Mouse (Mus musculus): ENCODE data around the gene Insl3. TPM values are rescaled to one million over a fixed set of nuclear protein-coding genes. Genes with fewer than 3 reads are reported as not detected.

The Insl3 gene
- 2.5 and 5.9 TPM in 2 replicates for polyA plus RNA-seq (2012; ENCODE audit: insufficient read depth, insufficient read length, missing spikeins)

DNA sequence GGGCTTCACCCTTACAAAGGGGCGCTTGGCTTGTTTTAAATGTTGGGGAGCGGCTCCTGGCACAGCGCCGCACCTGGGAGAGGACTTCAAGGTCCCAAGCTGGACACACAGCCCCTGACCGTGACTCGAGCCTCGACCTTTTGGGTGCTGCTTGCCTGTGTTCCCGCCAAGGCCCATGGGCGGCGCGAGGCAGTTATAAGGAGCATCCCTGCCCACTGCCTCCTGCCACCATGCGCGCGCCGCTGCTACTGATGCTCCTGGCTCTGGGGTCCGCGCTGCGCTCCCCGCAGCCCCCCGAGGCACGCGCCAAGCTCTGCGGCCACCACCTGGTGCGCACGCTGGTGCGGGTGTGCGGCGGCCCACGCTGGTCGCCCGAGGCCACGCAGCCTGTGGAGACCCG is at the start of gene Insl3:
Insl3 (plus strand) TSS at position 187 of the 400 bp plus-strand sequence.
- Histone ChIP-seq H3K27ac (replicated peaks; ENCODE audit: low read depth, low read length) (no peak within 1 kb of the TSS), H3K4me1 (ENCODE audit: control insufficient read depth, insufficient read depth, insufficient read length, low read length) (no peaks in the 10 kb centered on the region; the same call in 1 of the 2 replicates), H3K4me3 (ENCODE audit: insufficient read depth, low read depth, low read length) (no peak within 1 kb of the TSS)

DNA sequence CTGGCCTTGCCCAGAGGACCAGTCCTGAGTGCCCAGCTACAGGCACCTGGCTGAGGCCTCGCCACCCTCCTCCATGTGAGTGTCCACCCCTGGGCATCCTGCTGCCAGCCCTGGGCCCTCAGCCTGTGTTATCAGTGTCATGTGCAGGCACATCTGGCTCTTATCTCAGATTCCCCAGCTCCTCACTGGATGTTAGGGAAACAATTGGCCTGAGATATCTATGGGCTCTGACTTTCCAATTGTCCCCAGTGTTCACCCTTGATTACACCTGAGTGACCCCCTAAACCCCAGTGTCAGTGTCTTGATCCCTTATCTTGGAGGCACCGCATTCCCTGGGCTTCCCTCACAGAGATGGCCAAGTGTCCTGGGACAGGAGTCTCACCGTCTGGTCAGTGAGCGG is 49.7 kb upstream of the Insl3 start:
- no peaks in the 10 kb centered on the region for H3K4me1 ChIP-seq (ENCODE audit: control insufficient read depth, insufficient read depth, insufficient read length, low read length)
- no peak overlapping the region for H3K4me3 ChIP-seq (ENCODE audit: insufficient read depth, low read depth, low read length)
- no peak overlapping the region for H3K27ac ChIP-seq (replicated peaks; ENCODE audit: low read depth, low read length)

DNA sequence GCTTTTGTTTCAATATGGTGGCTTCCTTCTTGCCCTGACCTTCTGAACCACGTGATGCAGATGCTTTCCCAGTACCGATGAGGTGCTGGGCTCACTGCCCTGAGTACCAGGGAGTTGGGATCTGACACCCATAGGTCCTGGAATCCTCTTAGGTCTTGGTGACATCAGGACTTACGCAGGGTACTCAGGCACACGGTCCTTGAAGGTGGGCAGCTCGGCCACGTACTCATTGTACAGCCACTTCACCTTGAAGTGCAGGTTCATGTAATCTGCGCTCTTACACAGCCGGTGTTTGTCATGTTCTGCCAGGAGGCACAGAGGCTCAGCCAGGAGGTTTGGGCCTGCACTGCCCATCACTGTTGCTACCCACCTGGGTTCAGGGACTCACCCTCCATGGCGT is 43.5 kb upstream of the Insl3 start:
- H3K4me3 ChIP-seq (ENCODE audit: insufficient read depth, low read depth, low read length) = no peak overlapping the region
- no peak overlapping the region for H3K27ac ChIP-seq (replicated peaks; ENCODE audit: low read depth, low read length)
- H3K4me1 ChIP-seq (ENCODE audit: control insufficient read depth, insufficient read depth, insufficient read length, low read length) = no peaks in the 10 kb centered on the region

DNA sequence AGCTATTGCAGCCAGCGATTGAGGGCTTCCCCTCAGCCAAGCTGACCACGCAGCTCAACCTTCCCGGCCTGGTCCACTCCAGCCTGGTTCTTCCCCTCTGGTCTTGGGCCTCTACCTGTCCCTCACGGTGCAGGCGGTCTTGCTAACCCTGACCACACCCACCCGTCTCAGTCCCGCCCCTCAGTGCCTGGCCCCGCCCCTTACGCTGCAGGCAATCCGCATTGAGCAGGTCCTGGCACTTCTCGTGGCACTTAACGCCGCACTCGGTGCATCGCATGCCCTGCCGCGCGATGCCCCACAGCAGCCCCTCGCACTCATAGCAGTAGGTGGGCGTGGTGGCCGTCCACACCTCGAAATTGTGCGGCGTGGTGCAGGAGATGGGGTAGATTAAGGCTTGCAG is 34.4 kb upstream of the Insl3 start:
- H3K4me1 ChIP-seq (ENCODE audit: control insufficient read depth, insufficient read depth, insufficient read length, low read length) = peaks cover 2% of the 10 kb centered on the region; the same call in 1 of the 2 replicates
- H3K27ac ChIP-seq (replicated peaks; ENCODE audit: low read depth, low read length) = no peak overlapping the region
- no peak overlapping the region for H3K4me3 ChIP-seq (ENCODE audit: insufficient read depth, low read depth, low read length)

DNA sequence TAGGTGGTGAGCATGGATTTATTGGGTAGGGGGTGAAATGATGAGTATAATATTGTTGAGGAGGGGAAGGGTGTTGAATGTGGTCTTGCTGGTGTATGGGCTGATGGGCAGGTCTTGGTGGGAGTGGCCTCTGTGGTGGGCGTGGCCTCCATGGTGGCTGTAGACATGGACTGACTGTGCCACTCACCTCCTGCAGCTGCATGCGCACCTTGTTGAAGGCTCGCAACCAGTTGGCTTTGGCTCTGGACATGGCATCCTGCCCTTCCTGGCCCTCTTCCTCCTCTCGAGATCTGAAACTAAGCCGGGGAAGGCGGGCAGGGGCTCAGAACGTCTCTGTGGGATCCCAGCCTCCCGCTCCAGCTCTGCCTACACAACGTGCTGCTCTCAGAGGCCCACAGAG is 31.2 kb upstream of the Insl3 start:
- no peak overlapping the region for H3K27ac ChIP-seq (replicated peaks; ENCODE audit: low read depth, low read length)
- no peak overlapping the region for H3K4me3 ChIP-seq (ENCODE audit: insufficient read depth, low read depth, low read length)
- H3K4me1 ChIP-seq (ENCODE audit: control insufficient read depth, insufficient read depth, insufficient read length, low read length) = peaks cover 2% of the 10 kb centered on the region; the same call in 1 of the 2 replicates

DNA sequence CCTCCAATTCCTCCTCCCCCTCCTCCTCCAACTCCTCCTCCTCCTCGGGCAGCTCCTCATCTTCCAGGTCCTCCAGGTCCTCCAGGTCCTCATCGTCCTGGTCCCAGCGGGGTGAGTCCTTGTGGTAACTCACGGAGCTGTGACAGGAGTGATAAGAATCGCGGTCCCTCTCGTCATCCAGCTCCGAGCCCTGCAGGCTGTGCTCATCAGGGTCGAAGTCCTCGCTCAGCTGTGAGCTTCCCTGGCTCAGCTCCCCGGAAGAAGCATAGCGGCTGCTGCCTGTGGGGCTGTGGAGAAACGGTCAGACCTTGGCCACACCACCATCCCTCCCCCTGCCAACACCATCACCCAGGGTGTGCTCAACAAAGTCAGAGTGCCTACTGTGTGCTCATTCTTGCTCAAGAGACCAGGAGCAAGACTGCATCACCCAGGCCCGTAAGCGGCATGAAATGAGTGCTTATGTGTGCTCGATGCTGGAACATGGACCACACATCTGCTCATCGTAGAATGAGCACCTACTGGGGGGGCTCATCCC is 30.4 kb upstream of the Insl3 start:
- H3K27ac ChIP-seq (replicated peaks; ENCODE audit: low read depth, low read length) = no peak overlapping the region

DNA sequence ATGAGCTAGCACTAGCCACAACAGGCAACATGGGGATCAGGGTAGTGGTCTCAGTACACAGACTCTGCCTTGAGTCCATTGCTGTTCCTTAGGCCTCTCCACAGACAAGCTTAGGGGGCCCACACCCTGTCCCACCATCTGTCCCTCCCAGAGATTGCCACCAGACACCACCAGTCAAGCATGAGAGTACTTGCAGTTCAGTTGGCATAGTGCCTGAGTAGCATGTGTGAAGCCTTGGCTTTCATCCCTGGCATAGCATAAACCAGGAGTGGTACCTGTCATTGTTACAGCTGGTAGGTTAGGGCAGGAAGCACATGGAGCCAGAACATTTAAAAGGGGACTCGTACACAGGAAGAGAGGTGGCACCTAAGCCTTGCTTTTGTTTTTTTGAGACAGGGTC is 29.3 kb upstream of the Insl3 start:
- no peak overlapping the region for H3K4me3 ChIP-seq (ENCODE audit: insufficient read depth, low read depth, low read length)
- no peak overlapping the region for H3K27ac ChIP-seq (replicated peaks; ENCODE audit: low read depth, low read length)
- peaks cover under 1% of the 10 kb centered on the region; the same call in 1 of the 2 replicates for H3K4me1 ChIP-seq (ENCODE audit: control insufficient read depth, insufficient read depth, insufficient read length, low read length)

More for the DNA sequence above, 30.4 kb upstream of the Insl3 start:
- H3K4me3 ChIP-seq (ENCODE audit: insufficient read depth, low read depth, low read length) = no peak overlapping the region
- peaks cover 2% of the 10 kb centered on the region; the same call in 1 of the 2 replicates for H3K4me1 ChIP-seq (ENCODE audit: control insufficient read depth, insufficient read depth, insufficient read length, low read length)

DNA sequence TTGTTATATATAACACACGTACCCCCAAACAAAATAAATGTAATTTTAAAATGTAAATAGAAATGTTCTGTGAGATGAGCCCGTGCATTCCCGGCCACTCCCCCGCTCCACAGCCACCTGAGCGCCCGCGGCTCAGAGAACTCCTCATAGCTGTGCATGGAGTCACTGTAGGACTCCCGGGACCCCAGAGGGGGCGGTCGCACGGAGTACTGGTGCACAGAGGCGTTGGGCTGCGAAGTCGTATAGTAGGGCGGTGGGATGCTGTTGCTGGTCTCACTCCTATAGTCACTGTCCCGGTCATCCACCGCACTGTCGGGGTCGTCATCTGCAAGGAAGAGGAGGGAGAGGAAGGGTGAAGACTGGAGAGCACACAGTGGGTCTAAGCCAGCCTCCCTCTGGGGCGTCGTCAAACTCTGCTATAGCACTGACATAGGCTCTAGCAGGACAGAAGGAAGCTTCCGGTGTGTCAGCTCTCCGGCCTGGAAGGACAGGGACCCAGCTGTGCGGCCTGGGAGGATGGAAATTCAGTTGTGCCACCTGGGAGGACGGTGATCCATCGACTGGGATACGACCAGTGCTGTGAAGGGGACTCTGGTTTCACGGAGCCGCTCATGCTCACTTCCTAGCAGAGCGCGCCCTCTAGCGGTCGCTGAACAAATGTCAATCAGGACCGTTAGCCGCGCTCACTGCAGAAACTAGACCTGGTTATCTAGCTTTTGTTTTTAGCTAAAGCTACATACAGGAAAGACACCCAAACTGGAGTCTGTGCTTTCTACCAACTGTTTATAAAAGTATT is 28.5 kb upstream of the Insl3 start:
- H3K4me1 ChIP-seq (ENCODE audit: control insufficient read depth, insufficient read depth, insufficient read length, low read length) = no peaks in the 10 kb centered on the region
- H3K4me3 ChIP-seq (ENCODE audit: insufficient read depth, low read depth, low read length) = no peak overlapping the region
- H3K27ac ChIP-seq (replicated peaks; ENCODE audit: low read depth, low read length) = no peak overlapping the region

DNA sequence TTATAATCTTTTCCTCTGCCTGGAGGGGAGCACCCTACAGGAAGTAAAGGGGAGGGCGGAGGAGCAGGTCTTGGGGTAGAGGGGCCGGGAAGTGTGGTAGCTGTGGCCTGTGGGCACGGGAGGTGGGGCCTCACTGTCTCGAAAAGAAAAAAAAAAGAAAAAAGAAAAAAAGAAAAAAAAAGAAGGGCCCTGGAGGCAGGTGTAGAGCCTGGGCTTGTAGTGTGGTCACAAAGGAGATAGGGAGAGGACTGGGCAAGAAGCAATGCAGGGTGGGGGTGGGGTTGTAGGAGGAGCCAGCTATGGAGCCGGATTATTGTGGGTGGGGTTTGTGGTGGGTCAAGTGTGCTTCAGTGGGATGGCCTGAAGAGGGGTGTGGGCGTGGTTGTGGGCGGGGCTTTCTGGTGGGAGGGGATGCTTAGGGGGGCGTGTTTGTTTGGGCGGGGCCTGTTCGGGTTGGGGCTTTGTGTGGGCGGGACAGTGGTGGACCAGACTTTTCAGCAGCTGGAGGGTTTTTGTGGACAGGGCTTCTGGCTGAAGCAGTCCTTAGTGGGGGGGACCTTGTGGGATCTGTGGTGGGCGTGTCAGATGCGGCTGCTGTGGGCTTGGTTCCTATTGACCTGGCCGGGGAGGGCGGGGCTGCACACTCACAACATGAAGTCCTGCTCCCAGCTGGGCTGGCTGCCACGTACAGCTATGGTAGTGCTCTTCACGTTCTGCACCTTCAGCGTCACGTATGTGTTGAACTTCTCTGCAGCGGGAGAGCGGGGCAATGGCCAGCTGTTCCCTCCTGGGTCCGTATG is 23.5 kb upstream of the Insl3 start:
- Histone ChIP-seq H3K27ac (replicated peaks; ENCODE audit: low read depth, low read length) (no peak overlapping the region), H3K4me1 (ENCODE audit: control insufficient read depth, insufficient read depth, insufficient read length, low read length) (peaks cover 5% of the 10 kb centered on the region), H3K4me3 (ENCODE audit: insufficient read depth, low read depth, low read length) (no peak overlapping the region)

DNA sequence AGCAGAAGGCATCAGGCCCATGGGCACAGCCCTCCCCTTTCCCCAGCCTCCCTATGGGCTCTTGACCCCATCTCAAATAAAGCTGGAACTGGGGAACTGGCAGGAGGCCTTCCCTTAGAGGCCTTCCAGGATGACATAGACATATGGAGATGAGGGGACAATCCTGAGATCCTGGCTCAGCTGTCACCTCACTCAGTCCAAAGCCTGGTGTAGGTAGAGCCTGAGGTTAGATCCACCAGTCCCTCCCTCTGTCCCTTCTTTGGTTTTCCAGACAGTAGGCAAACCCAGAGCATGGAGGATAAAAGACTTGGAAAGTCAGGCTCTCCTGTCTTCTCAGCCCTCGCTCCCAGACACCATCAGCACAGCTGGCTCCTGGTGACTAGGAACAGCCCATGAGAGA is 22.2 kb upstream of the Insl3 start:
- Histone ChIP-seq H3K4me3 (ENCODE audit: insufficient read depth, low read depth, low read length) (no peak overlapping the region), H3K4me1 (ENCODE audit: control insufficient read depth, insufficient read depth, insufficient read length, low read length) (peaks cover 10% of the 10 kb centered on the region), H3K27ac (replicated peaks; ENCODE audit: low read depth, low read length) (no peak overlapping the region)

DNA sequence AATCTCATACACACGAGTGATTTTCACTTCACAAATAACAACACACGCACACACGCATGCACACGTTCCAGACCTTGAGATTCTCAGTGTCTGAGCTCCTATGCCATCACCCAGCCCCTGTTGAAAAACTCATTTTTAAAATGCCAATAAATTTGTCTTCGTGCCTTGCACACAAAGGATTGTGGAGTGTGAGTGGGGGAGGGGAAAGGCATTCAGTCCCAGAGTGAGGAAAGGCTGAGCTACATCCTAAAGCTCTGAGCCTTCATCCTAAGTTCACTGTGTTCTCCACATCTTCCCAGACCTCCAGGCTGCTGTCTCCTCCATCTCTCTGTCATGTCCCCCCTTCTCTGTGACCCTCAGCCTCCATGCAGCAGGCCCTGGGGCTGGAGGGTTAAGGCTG is 21.8 kb upstream of the Insl3 start:
- no peak overlapping the region for H3K4me3 ChIP-seq (ENCODE audit: insufficient read depth, low read depth, low read length)
- peaks cover 10% of the 10 kb centered on the region for H3K4me1 ChIP-seq (ENCODE audit: control insufficient read depth, insufficient read depth, insufficient read length, low read length)
- H3K27ac ChIP-seq (replicated peaks; ENCODE audit: low read depth, low read length) = no peak overlapping the region

DNA sequence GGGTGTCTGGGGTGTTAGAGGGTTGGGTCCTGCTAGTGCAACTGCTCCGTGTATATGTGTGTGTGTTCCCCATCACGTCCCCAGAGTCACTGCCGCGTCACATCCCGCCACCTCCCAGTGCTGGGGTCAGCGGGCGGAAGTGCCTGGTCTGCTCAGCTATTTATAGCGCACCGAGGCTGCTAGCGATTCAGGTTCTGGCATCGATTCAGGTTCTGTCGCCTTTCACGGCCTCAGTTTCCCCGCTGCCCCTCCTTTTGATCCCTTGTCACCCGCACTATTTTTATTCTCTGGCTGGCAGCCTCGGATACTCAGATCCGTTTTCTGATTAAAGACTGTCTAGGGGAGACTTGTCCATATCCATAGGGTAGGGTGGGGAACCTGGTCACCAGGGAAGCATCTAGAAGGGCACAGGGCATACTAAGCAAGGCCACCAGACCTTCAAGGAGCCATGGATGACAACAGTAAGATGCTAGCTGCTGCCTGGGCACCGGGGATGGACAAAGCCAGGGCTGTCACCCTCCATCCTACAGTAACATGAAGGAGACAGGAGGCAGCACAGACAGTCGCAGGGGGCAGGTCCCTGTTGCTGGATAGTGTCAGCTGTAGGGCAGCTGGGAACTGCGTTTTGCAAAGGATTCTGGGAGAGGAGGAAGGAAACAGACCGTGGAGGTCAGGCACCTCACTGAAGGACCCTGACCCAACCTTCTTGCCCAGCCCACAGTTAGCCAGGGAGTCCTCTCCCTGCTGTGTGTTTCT is 20.6 kb upstream of the Insl3 start:
- Histone ChIP-seq H3K27ac (replicated peaks; ENCODE audit: low read depth, low read length) (0 out of 2 replicates have a peak overlapping the region, but pooled peaks have one; percentile 29), H3K4me3 (ENCODE audit: insufficient read depth, low read depth, low read length) (peak overlapping the region; percentile 19), H3K4me1 (ENCODE audit: control insufficient read depth, insufficient read depth, insufficient read length, low read length) (peaks cover 10% of the 10 kb centered on the region)

DNA sequence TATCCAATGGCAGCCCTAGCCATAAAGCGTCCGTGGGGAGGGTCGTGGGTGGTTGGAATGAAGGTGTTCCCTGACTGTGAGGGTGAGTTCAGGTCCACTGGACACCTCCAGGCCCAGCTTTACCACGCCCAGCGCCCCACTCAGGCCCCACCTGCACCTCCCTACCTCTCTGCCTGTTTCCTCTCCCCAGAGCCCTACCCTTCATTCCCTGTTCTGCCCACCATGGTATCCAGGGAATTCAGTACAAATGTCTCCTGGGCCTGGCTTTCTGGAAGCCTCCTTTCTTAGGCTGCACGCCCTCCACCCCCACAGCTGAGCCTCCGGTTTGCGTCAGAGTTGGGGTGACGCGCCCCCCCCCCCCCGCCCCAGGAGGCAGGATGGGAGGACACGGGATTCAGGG is 18.8 kb upstream of the Insl3 start:
- H3K27ac ChIP-seq (replicated peaks; ENCODE audit: low read depth, low read length) = no peak overlapping the region
- no peak overlapping the region for H3K4me3 ChIP-seq (ENCODE audit: insufficient read depth, low read depth, low read length)
- H3K4me1 ChIP-seq (ENCODE audit: control insufficient read depth, insufficient read depth, insufficient read length, low read length) = peaks cover 12% of the 10 kb centered on the region

DNA sequence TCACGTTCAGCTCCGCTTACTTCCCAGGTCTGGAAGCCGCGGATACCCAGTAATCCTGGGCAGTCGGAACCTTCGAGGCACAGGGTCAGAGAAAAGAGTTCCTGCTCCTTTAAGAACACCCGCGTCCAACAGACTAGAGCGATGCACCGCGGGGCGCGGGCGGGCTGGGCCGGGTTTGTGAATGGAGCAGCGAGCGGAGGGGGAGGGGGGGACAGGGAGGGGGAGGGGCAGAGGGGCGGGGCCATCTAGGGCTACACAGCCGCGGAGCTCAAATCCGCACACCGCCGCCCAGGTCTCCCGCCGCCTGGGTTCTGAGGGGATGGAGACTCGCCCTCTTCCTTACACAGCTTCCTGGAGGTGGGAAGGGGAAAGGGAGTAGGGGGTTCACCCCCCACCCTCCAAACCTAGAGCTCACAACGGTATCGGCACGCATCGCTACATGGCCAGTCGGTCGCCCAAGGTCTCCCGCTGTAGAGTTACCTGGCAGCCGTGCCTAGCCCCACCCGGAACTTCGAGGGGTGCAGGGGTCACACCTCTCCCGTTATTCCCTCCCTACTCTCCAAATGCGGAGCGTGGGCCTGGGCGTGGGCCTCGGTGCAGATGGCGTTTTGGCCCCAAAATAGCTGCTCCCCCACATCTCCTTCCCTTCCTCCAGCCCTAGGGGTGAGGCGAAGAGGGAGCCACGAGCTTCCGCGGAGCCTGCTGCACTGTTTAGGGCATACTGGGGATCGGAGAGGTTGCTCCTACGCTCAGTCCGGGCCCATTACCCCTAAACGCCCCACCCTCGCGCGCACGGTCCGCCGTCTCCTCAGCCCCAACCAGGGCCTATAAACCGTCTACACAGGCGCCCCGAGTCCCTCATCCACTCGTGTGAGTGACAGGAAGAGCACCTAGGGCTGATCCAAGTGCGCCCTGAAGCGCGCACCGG is 18.1 kb upstream of the Insl3 start:
- Histone ChIP-seq H3K4me1 (ENCODE audit: control insufficient read depth, insufficient read depth, insufficient read length, low read length) (peaks cover 18% of the 10 kb centered on the region), H3K4me3 (ENCODE audit: insufficient read depth, low read depth, low read length) (peak overlapping the region; percentile 60), H3K27ac (replicated peaks; ENCODE audit: low read depth, low read length) (no peak overlapping the region)
